Mouse (Mus musculus) ZHBTc4 (cell line): ENCODE data around the gene Hc.

Experiments
- DNase-seq: peaks from one replicate; pipeline ENCODE4 v3.0.0-alpha.2; 2011; ENCODE audit warnings: low read depth, low spot score

The Hc gene

DNA sequence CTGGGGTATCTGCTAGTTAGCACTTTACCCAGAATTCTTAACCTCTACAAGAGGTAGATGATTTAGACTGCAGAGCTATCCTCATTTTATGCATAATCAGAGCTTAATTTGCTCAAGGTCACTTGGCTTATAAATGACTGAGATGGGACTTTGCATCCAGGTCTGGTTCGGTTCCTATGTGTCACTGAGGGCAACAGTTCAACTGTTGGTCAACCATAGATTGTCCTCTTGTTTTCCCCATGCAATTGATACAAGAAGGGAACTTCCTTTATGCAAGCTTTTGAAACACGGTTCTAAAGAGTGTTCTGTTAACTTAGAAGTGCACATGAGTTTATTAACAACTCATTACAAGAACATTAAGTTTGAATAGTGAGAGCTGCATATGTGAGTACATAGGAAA is 2.9 kb downstream of the Hc start:
- no peak for DNase-seq

DNA sequence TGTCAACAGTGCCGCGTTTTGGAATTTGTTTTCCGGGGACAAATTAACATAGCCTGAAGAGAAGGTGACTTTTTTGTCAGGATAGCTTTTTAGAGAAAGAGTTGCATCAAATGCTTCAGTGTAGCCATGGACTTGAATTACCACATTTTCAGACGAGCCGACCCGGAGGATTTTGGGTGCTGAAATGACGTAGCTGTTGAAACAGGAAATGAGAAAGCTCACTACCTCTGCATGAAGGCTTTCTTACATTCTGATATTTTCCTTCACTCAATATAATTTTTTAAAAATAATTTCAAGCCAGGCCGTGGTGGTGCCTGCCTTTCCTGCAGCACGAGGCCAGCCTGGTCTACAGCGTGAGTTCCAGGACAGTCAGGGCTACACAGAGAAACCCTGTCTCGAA is 4.0 kb downstream of the Hc start:
- DNase-seq, result no peak

DNA sequence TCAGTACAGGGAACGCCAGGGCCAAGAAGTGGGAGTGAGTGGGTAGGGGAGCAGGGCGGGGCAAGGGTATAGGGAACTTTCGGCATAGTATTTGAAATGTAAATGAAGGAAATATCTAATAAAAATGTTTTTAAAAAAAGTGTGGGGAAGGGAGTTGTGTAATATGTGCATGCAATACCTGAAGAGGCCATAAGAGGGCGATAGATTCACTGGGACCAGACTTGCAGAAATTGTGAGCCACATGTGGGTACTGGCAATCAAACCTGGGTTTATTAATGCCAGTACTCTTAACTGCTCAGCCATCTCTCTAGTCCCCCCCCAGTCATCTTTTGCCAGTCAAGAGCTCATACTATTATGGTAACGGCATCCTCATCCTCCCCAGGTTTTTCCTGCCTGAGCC is 12.4 kb downstream of the Hc start:
- DNase-seq, result peak; percentile 55

DNA sequence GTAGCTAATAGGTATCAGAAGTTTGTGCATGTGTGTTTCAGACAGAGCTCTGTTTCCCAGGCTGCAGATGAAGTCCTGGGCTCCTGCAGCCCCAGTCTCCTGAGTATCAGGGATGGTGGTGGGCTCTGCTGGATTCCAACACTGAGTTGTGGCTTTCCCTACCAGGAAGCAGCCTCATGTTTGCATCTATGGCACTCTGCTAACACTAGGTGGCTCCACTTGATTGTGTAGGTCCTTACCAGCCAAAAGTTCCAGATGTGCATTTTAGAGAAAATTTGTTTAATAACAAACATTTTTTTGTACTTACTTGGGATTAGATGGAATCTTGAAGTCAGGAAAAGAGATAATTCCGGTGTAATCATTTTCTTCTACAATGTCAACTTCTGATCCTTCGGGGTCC is 16.3 kb downstream of the Hc start:
- peak; percentile 66 for DNase-seq

DNA sequence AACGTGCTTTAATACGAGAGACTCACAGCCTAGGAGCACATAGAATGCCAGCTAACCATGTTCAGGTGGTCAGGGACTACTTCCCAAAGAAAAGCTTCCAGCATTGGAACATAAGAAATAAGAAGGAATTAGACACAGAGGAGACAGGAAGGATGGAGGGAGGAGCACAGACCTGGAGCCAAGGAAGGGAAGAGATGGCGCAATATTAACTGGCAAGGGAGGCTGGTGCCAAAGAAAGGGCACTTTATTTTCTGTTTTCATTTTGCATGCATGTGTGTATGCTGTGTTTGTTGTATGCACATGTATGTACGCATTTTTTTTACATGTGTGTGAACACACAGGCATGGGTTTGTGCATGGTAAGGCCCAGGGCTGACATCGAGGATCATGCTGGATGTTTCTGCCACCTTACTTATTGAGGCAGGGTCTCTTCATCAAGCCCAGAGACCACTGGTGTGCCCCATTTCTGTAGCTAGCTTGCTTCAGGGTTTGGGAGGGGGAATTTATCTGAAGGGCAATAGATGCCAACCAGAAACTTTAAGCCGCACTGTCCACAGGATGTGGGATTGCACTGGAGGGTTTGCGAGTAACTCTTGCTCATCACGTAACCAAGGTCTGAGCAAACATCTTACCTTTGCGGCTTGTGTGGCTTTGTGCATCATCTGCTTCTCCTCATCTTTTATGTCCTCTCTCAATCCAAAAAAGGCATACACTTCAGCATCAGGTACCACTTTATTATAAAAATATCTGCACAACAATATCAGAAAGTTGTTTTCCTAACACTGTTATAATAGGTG is 22.5 kb downstream of the Hc start:
- DNase-seq, result no peak

DNA sequence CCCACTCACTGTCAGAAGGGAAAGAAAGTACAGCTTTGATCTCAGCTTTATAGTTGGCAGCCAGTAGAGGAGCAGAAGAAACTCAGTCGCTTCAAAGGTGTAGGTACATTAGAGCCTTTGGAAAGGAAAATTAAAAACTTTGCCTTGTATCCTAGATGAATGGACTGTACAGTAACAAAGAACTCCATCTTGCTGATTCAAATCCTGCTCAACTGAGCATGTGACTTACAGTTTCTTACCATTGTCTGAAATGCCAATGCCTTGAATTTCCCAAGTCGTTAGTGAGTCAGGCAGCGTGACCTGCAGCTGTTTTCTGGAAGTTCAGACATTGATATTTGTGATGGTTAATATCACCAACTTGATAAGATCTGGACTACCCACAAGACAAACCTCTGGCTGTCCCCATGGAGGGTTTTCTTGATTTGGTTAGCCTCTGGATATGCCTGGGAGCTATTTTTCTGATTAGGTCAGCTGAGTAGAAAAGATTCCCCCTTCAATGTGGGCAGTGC is 36.5 kb downstream of the Hc start:
- no peak for DNase-seq

DNA sequence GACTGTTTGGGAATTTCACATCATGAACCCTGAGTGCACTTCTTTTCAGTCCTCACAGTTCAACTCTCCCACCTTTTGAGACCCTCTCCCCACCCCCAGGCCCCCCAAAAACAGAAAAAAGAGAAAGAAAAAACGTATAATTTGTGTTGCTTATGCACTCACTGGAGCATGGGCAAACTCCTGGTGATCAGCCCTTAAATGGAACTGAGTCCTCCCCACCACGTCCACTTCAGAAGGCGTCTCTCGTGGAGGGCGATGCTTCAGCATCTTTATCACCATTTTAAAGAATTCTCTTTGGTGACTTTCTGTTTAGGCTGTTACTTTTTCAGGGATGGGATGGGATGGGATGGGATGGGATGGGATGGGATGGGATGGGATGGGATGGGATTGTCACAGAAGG is 39.4 kb downstream of the Hc start:
- DNase-seq, result no peak

DNA sequence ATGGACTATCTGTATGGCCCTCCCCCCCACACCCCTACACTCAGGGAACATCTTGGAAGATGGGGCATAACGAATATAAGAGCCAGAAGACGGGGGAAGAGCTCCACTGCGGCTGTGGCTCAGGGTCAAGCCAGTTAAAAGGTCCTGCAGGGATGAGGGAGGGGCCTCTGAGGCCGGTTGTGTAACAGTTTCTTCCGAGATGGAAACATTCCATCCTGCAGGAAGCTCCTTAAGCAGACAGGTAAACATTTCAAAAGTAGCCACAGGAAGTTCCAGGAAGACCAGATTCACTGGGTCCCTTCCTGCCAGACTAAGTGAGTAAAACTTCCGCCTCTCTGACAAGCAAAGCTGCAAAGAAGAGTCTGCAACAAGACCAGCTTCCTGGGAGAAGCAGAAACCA is 45.4 kb downstream of the Hc start:
- no peak for DNase-seq

DNA sequence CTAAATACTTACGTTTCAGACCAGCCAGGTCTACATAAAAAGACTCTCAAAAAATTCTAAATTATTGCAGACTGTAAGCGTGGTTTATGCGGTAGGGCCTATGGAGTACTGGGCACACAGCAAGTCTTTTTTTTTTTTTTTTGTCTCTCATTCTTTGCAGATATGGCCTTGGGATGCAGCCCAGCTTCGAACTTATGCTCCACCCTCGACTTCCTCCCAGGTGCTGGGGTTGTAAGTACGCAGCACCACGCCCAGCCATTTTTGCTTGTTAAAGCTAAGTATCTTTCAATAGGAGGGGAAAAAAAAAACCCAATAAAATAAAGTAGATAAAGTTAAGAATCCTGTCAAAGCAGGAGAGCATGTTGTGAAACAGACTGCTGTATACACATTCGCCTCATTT is 49.6 kb downstream of the Hc start:
- DNase-seq, result no peak

DNA sequence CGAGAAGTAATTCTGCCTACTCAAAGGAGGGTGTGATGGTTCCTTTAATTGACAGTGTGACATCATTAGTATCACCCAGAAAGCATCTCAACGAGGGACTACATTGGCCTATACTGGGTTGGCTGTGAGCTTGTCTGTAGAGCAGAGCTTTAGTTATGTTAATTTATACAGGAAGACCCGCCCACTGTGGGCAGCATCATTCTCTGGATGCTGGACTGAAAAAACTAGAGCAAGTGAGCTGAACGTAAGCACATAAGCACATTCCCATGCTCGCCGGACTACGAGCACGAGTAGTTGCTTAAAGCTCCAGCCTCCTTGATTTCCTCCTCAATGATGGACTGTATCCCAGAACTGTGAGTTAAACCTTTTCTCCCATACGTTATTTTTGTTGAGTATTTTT is 62.3 kb downstream of the Hc start:
- peak; percentile 54 for DNase-seq

DNA sequence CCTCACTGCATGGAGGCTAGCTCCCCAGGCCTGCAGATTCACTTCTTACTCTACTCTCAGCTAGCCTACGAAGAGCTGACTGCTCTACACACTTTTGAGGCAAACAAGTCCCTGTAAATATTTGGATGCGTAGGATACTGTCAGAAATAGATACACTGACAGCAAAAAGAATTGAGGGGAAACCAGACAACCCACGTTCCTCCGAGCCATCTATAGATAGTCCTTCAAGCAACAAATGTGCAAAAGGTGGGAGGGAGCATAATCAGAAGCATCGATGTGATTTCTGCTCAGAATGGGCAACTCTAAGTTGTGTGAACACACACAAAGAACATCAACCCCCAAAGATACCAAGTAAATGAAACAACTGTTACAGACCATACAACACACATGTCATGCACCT is 64.7 kb downstream of the Hc start:
- no peak for DNase-seq

DNA sequence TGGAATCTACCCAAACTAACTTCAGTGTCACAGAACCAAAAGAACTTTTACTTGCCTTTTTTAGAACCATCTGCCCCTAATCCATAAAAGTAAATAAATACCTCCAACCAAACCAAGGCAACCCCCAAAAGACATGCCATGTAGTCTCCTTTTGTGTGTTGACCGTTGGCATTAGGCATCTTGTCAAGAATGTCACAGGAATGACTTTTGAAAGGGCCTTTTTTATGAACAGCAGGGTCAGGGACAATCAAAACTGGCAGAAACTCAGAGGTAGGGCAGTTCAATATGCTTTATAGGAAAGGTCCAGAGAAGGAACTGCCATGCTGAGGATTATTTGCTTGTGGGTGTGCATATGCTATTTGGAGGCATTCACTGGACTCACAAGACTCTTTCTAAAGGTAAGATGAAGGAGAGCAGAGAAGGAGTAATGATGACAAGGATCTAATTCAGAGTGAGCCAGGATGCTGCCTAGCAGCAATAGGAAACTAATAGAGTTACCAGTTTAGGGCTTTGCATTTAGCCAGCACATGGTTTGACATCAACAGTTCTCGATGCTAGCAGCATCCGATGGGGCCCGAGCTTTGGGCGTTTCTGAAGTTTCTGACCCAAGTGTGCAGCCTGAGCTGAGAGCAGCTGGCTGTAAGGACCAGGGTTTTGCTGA is 67.4 kb downstream of the Hc start:
- no peak for DNase-seq

DNA sequence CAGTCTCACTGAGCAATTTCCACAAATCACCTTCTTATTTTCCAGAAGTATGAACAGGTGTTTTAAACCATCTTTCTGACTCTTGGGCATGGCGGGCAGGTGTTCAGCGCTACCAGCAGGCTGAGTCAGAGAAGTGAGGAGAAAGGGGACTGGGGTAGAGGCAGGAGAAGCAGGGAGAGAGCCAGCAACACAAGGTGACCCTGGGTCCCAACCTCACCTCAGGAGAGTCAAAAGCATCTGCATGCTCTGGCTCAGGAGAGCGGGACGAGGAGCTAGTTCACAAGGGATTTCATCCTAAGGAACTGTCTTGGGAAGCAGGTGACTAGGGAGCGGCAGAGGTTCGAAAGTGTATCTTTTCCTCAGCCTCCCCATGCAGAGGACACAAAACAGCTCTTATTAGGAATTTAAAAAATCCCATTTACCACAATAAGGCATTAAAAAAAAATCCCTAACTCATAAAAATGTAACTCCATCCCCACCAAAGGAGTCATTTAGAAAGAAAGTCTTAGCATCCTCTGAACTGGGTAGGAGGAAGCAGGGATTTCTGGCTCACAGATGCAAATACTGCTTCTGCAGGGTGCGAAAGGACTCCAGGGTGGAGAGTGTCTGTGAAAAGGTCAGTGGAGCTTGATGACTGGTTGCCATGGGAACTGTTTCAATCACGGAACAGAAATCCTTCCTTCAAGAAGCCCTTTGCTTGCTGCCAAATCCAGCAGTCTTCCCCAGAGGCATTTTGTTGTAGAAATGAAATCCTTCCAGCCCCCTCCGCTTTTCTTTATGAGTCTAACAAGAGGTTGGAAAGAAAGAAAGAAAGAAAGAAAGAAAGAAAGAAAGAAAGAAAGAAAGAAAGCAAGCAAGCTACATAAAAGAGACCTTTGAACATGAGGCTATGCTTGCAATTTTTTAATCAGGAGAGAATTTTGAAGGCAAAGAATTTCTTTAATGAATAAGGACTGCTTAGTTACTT is 68.2 kb downstream of the Hc start:
- peak; percentile 70 for DNase-seq

DNA sequence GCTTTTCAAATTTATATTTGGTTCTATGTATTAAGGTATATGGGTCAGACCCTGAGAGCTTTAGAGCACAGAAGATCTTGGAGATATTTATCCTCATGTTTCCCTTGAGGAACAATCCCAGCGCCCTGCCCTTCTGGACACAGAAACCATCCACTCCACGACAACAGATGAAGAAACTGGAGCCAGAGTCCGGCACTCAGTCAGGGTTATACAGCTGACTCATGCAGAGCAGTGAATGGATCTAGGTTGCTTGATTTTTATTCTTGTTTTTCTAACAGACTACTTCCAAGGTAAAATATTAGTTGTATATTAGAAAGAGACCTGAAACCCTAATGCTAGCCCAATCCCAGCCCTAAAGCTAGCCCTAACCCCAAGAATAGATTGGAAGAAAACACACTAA is 69.3 kb downstream of the Hc start:
- DNase-seq, result no peak

DNA sequence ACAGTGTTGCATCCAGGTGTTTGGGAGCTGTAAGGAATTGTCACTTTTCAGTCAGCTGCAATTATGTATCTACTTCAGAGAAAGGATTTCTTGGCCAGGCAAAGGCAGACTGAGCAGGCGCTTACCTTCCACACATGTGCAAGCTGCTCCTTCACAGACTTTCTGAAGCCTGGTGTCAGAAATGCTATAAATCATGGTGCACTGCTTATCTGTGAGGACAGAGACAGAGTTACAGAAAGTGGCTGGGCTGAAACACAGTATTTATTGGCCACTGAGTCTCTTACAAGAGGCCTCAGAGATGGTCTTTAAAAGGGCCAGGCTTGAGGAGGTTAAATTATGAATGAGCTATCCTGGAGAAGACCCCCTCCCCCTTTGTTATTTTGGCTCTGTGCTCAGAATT is 71.5 kb downstream of the Hc start:
- no peak for DNase-seq

DNA sequence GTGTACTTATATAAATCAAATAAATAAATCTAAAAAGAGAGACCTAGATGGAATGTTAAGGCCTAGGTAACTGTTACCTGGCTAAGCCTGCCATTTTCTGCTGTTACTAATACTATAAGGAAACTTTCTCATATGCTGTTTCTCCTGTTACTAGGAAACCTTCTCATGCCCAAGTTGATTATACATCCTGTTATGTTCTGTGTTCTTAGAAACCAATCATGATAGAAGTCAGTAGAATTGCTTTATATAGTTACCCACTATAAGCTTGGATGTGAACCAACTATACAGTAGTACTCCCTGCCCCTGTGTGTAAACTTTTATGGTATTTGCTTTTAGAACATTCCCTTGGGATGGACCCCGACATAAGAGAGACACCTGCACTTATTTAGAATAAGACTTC is 73.6 kb downstream of the Hc start:
- DNase-seq, result no peak

DNA sequence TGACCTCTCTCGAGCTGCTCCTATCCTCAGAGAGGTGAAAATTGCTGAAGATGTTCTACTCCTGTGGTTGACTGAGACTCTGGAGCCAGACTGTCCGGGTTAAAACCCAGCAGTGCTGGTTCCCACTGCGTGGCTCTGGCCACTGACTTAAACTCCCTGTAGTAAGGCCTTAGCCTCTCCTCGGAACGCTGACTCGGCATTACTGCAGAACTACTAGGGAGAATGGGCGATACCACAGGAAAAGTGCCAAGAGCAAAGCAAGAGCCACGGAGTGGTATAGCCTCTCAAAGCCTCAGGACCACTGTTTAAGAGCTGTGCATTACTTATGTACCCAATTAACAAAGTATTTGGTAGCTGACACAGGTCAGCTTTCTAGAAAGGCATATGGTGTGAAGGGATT is 76.4 kb downstream of the Hc start:
- no peak for DNase-seq

DNA sequence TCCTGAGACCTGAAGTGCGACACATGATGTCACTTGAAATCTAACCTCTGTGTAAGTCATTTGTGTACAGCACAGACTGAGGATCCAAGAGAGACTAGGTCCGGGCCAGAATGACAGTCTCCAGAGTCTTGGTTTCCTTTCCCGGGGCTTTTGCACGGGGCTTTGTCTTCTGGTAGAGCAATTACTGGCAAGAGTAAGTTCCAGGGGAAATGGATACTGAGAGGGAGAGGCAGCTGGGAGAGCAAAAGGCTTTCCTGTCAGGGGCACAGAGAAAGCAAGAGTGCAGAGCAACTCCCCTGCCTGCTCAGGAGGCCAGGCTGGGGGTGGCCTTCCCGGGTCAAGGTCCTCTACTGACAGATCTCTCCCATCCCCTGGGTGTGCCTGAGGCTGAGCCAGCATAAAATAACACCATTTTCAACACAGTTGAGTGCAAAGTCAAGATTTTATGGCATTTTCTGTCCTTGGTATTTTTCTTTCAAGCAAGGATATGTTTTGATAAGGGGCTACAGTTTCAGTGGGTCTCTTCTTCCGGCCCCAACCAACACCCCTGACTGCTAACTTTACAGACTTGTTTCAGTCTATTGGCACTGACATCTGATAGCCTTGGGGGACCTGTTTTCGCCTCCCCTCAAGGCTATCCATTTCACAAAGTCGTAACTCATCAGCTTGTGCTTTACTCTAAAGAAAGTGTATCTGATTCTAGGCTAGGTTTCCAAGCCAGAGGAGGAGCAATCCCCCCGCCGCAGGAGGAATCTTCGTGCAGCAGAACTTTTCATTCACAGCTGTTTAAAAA is 78.1 kb downstream of the Hc start:
- no peak for DNase-seq

DNA sequence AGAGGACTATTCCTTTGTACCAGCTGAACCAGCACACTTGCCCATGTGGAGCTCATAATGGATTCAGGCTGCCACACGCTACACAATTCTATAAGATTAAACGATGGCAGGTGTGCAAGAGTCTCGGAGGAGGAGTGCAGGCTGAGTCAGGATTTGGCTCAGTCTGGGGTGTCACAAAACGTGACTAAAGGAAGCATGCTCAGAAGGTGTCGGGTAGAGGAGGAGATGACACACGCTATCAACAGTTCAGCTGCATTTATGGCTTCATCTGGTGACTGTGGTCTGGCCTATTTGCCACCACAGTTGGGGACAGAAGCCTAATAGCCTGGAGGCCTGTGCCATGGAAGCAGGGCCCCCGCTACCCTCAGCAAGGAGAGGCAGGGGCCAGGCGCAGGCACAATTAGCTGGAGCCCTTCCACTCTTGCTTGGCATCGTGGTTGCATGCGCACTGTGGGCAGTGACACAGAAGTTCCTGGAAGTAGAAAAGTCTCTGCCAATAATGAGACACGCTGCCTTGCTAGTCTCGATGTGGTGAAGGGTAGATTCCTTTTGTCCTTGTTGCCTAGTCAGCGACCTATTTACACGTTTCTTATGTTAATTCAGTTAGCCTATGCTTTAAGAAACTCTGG is 79.0 kb downstream of the Hc start:
- no peak for DNase-seq

DNA sequence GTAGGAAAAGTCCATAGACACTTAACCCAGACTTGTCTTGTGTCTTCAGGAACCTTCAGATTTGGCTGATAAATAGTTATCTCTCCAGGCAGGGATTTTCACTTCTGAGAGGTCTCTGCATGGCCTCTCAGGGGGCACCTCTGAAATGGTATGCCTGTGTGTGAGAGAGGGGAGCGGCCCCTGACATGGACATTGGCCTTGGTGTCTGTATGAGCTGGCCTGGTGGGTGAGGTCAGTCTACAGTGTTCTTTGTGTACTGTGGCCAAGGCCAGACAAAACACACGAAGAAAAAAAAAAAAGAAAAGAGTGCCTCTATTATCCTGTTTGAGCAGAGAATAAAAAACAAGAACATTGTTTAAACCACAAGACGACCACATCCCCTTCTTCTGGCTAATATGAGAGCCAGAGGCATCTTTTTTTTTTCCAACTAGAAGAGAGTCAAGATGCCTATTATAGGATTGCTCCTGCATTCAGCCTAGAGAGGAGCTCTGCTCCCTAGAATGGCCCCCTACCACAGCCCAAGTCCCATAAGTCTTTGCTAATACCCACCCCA is 81.7 kb downstream of the Hc start:
- DNase-seq, result no peak

DNA sequence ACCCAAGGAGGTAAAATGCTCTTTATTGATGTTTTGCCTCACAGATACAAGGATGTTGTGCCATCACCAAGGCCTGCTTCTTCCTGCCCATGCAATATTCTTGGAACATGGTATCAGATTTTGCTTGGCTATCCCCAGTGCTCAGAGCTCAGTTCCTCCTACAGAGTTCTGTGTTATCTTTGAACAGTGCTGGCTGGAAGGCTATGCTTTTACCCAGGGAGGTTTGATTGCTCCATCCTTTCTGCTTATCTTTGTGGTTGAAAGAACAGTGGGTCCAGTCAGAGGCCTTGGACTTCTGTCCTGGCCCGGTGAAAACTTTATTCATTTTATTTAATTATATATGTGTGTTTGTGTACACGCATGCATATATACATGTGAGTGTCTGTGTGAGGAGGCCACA is 83.0 kb downstream of the Hc start:
- DNase-seq, result no peak
